Mouse (Mus musculus): ENCODE measurements around the gene Marveld3. TPM values are rescaled to one million over a fixed set of nuclear protein-coding genes. Genes with fewer than 3 reads are reported as not detected.

Gene Marveld3
- polyA plus RNA-seq, 3 experiments from 2014 or later = not detected

DNA sequence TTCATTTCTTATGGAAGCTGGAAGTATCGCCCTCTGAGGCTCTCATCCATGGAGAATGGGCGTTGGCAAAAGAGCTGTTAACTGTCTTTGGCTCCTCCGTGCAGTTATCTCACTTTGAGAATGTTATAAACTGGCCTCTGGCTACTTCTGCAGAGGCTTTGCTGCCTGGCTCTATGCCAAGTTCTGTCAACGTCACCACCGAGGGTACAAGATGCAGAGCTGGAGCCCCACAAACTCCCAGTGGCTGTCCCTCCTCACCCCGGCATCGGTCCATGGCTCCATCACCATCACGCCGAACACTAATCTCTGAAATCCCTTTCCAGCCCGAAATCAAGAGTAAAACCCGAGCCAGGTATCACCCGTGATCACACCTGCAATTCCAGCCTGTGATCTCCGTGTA is 1.4 kb upstream of the Marveld3 start:
- ATAC-seq = no peak

DNA sequence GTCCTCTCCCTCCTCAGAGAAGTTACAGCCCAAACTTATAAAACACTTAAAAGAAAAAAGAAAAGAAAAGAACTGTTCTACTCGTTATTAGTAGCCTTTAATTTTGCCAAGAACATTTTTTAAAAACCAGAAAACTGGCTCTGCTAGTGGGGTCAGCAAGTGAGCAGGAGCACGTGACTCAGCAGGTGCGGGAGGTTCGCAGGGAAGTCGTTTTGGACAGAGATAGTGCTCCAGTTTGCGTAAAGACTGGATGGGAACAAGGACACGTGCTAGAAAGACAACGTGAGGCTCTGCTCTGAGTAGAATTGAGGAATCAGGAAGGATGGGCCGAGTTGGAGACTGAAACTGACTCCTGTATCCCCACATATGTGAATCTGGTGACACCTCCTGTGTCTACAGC is 893 bp upstream of the Marveld3 start:
- no peak for ATAC-seq

DNA sequence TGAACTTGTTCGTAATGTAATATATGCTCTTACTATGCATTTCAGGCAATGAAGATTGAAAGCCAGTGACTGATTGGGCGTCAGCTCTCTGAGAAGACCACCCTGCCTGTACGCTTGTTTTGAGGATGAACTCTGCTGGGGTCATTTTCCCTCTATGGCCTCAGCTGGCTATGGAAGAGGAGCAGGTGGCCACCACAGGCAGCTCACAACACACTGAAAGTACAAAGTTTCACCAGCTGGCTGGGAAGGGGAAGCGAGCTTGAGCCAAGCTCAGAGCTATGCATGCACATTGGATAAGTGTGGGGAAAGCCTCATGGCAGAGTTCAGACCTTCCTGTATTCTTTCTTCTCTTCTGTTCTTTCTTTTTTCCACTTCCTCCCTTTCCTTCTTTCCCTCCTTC is 2.9 kb downstream of the Marveld3 start:
- ATAC-seq = no peak

DNA sequence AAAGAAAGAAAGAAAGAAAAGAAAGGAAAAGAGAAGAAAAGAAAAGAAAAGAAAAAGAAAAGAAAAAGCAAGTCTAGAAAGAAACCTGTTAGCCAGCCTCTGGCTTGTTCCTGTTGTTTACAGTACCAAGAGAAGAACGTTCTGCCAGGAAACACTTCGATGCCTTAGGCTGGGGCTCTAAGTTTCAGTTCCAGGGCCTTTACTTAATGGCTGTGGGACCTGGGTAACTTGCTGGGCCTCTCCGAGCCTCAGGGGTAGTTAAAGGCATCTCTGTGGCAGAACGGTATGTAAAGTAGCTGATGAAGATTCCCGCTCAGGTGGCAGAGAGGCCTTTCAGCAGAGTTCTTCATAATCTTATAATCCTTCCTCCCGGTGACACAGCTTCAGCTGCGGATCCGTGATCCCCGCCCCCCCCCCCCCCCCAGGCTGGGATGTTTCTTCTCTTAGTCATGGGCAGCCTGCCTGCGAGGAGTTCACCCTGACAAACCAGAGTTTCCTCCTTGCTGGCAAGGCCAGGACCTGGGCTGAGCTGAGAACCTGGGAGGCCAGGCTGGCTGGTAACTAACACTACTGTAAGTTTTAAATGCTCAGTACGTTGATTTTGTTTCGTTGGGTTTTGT is 3.9 kb downstream of the Marveld3 start:
- ATAC-seq = no peak

DNA sequence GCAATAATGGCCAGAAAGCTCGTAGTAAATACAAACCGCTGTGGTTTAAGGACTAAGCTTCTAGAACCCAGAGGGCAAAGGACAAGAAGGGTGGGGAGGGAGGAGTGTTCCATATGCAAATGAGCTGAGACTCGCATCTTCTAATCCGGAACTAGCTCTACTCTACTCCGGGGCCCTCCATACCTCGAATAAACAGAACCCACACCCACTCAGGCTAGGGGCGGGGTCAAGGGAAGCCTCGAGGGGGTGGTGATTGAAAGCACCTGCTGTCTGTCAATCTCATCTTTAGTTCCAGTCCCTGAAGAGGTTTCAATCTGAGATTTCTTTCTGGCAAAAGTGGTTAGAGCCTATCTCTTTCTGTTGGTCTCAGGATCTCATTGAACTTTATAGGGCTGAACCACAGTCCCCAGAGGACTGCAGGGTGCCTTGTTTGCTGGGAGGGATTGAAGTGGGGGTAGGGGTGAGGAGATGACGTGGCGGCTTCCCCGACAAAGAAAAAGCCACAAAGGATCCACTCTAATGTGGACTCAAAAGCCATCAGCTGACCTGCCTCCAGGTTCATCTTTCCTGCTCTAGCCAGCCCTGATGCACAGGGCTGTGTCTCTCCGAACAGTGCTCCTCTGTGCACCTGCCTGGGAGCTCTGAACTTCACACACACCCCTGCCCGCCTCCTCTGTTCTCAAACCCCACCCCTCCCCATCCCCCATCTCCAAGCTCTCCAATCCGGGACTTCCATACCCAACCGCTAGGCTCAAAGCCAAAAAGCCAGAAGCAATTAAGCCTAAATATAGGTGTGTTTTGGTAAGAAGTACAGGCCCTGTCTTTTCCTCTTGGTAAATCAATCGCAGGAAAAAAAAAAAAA is 4.6 kb downstream of the Marveld3 start:
- ATAC-seq = peak; percentile 85

DNA sequence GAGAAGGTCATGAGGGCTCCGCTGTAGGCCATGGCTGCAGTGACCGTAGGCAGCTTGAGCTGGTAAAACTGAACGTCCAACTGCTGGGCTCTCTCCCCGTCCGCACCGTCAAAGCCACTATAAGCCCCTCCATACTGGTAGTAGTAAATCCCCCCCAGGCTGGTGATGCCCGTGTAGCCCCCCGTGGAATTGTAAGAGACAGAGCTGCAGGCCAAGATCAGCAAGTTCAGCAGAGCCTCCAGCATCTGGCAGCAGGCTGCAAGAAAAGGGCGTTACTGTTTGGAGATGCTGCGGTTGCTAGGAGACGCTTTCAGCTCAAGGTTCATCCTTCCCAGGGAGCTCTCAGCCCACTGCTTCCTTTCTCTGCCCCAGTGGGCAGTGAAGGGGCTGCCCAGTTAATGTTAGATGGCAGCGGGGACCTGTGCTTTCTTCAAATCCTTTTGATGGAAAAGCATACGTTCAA is 7.5 kb downstream of the Marveld3 start:
- ATAC-seq = no peak

DNA sequence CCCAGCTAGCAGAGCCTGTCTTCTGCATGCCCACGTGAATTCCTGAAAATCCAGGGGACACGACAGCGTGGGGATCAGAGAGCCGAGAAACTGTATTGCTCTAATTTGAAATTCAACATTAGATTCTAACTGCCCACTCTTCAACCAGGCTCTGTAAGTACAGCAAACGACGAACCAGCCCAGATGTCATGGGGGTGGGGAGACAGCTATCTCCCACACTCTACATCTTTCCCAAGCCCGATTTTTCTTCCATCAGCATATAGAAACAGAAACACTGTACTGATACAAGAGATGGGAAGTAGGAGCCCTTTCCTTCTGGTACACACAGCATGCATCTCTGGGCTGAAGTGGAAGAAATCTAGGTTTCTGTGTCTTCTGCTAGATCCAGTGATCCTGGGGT is 9.8 kb downstream of the Marveld3 start:
- ATAC-seq = no peak

DNA sequence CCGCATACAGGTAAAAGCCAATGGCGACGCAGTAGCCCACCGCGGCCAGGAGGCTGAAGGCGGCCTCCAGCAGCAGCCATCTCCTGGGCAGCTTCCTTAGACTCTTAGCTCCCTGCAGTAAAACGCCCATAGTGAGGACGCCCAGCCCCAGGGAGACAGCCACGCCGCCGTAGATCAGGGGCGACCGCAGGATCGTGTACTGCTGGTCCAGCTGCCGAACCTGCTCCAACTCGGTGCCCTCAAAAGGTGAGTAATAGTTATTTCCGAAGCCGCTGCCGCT is 13.8 kb downstream of the Marveld3 start:
- ATAC-seq = no peak

DNA sequence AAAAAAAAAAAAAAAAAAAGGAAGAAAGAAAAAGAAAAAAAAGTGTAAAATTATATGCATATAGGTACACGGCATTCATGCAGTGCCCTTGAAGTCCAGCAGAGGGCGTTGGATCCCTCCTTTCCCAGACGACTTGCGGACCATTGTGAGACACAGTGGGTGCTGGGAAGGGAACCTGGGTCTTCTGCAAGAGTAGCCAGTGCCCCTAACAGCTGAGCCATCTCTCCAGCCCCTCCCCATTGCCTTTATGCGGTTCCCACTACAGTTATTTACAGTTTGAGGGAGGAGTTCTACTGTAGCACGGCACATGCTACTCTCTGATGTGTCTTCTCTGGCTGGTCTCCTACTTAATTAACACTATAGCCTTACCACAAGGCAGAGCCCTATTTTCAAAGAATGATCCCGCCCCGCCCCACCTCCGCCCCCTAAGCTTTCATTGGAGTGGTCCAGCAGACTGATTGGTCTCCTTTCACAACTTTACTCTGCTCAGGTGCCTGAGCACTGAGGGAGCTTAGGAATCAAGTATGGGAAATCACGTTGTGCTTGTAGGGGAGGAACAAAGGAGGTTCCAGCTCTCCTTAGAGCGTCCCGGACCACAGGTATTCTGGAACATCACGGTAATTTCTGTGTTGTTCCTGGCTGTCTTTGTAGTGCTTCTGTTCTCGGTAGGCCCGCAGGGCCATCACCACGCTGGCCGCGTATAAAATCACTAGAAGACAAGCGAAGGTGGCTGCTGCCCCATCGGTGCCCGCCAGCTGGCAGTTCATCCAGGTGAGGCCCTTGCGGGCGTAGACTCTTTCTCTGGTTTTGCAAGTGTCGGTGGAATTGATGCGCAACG is 14.3 kb downstream of the Marveld3 start:
- ATAC-seq = no peak

DNA sequence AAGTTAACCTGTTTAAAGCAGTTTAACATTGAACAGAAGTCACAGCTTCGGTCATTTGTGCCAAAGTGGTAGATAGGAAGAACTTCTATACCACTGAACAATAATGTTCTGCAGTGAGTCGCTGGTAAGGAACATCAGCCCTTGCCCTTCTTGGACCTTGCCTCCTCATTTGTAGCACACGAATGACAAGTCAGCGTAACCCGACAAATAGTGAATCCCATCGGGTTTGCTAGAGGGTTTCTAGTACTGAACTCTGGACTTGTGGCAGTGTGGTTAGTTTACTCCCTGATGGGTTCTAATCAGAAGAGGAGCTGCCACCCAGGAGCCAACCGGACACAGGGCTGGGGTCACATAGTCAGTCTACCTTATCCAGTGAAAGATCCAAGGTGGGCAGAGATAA is 15.7 kb downstream of the Marveld3 start:
- no peak for ATAC-seq

DNA sequence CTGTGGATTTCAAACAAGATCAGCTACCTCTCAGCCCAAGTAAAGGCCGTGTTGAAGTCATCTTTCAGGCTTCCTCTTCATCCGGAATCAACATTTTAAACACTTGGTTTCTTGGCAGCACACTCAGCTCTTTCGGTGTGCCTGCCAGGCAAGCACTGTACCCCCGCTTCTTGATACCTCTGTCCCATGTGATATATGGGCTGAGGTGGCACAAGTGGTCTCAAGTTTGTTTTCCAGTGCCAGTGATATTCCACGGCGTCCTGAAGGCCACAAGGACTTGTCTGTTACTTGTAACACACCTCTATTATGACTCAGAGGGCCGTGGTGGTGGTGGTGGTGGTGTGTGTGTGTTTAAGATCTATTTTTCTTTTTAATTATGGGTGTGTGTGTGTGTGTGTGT is 16.3 kb downstream of the Marveld3 start:
- ATAC-seq = no peak

DNA sequence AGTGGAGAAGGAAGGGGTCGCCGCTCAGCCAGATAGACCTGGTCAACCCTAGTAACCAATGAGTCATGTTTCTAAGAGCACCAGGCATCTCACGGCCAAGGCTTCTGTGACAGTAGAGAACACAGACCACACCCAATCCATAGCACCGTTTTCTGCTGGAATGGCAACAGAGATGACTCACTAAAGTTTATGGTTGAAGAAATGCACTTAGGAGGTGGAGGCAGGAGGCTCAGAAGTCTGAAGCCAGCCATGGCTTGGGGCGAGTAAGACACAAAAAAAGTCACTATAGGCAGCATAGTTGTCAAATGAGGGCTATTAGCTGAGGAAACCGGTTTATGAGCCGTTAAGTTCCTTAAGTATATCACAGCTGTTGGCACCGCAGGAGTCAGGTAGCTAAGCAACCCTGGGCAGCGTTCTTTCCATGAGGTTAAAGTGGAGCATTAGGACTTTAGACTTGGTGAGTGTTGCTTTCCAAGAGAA is 16.8 kb downstream of the Marveld3 start:
- ATAC-seq = no peak

DNA sequence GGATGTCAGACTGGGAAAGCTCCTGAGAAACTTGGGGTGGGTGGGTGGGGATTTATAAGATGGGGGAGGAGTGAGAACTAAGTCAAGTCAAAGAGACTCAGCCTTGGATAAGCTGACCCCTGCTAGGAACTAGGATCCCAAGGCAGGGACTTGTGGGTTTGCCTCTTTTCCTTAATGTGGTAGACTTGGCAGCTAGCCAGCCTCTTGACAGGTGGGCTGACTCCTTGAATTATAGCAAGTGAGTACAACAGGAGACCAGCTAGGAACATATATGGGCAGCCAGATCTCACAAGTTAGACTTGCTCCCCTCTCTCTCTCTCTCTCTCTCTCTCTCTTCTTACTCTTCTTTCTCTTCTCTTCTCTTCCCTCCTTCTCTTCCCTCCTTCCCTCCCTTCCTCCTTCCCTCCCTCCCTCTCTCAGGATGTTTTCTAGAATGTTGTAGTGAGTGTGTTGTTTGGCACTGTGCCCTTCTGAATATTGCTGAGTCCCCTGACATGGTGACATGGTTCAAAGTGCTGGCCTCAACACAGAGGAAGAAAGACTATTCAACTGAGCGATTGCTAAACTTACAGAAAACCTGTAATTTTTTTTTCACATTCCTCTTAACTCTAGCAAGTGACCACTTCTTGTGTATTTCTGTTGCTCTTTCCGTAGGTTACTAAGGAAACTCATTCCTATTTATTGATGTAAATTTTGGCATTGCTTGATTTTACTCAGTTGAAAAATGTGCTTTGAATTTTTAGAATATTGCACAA is 20.2 kb downstream of the Marveld3 start:
- ATAC-seq = no peak

DNA sequence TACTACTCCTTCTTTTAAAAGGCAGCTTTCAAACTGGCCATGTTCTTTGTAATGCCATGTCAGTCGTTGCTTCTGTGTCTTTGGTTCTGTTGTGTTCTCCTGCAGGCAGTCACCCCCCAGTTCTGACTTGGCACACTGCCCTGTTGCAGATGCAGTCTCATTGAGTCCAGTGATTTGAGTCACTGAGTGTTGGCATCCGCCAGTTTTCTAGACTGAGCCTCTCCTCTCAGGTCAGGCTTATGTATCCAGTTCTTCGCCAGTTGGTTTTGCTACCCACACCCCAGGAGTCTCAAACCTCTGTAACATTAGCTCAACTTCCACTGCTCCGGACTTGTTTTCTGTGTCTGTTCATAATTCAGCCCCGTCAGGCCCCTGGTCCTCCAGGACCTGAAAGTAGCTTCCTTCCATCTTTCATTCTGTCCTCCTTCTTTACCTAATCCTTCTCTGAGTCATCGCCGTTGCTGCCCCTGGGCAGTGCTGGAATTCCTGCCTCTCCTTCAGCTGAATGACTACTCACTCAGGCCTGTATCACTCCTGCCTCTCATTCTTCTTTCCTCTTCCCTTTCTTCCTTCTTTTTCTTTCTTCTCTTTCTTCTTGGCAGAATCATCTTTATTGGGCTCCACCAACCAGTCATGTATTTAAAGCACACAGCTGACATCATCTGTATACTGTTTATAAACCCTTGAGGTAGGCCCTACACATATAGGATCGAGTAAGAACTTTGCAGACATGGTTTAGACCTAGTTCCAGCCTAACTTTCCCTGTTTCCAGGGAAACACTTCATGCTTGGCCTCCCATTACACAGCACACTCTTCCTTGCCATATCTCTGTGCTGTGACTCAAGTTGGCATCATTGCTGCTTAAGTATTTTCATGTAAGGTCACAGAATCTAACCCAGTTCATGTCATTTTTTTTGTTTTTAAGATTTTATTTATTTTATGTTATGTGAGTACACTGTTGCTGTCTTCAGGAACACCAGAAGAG is 41.3 kb downstream of the Marveld3 start:
- no peak for ATAC-seq

DNA sequence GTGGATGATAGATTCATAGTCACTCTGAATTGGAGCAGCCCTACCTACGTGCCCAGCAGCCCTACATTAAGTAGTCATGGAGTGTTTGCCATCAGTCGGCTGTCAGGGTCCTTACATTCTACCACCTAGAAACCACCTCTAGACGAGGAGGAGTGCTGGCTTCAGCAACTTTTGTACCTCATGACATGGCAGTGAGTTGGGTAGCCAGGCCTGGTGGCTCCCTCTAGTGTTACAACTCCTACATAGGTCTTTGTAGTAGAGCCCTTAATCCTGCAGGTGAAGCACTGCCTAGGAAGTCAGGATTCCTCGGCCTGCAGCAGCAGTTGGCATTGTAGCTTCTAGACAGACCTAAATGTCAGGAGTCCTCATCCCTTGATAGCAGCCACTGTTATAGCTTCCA is 44.7 kb downstream of the Marveld3 start:
- peak; percentile 83 for ATAC-seq

DNA sequence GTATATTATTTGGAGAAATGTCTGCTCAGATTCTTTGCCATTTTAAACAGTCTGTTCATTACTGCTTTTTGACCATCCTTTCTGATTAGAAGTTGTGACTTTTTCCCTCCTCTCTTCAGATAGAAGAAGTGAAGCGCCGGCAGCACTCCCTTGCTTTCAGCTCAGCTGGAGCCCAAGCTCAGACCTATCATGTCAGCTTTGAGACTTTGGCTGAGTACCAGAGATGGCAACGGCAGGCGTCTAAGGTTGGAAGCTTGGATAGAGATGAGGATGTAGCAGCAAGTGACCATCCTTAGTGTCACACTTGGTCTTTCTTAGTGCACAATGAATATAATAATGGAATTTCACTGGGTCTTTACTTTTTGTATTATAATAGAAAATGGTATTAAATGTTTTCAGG is 54.6 kb downstream of the Marveld3 start:
- no peak for ATAC-seq

DNA sequence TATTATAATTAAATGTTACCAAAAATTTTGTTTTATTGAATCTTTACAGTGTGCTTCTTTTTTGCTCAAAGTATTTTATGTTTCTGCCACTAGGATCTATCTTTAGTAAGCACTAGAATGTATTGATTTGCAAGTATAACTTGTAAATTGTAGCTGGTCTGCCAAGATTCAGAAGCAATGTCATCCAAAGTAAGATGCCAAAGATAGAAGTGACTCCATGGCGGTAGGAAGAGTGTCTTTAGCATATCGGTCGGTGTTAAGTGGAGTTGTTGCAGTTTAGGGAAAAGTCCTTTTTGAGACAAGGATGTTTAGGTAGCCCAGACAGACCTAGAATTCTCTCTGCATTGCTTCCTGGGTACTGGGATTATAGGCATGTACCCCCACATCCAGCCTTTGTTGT is 55.1 kb downstream of the Marveld3 start:
- no peak for ATAC-seq

DNA sequence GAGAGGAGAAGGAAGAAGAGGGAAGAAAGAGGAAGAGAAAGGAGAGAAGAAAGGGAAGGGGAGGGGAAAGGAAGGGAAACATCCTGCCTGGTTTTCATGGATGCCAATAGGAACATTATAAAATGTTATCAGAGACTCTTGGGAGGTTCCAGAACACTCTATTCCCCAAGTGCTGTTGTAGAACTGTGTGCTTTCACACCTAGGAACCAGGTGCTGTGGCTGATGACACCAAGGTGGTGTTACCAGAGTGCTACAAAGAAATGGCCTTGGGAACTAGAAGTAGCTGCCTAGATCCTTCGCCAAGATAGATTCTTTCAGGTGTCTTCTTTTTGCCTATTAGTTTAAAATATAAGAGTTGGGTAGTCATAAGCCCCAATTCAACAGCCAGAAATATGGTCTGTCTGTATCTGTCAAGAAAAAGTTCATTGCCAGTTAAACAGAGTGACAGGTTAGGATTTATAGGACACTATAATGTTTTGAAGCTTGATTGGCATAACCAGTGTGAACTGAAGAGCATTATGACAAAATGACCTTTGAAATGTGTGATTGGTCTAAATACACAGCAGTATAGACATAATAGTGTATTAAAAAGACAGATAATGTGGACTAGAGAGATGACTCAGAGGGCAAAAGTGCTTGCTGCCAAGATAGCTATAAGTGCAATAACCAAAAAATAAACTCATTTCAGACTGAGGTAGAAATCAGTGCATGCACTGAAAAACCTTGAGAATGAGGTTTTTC is 56.9 kb downstream of the Marveld3 start:
- ATAC-seq = no peak

DNA sequence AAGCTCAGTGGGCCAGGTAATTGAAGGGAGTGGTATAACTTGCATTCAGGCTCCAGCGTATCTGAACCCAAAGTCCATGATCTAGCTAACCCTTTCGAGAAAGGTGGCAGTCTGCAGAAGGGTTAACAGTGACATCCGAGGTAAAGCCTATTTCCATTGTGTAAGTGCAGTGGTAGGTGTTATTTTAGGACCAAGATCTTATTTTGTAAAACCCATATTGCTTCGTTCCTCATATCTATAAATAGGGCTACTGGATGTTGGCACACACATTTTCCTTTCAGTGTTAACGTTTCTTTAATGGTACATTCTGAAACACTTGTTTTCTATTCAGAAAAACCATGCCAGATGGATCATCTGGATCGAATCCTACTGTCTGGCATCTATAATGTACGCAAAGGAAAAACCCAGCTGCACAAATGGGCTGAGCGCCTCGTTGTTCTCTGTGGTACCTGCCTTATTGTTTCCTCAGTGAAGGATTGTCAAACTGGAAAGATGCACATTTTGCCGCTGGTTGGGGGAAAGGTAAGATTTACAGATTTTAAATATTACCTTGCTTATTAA is 58.0 kb downstream of the Marveld3 start:
- no peak for ATAC-seq

DNA sequence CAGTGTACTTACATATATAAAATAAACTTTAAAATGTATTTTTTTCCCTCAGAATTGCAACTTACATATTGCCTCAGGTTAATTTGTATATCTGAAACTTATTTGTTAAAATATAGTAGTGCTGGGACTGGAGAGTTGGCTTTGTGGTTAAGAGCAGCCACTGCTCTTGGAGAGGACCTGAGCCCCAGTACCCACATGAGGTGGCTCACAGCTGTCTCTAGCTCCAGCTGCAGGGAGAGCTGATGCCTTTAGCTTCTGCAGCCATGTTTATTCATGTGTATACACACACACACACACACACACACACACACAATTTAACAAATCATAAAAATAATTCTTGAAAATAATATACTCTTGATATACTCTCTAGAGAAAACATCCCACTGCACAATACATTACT is 59.6 kb downstream of the Marveld3 start:
- no peak for ATAC-seq
